Mouse (Mus musculus): ENCODE measurements at regions not wholly inside any gene's neighbourhood (a gene's known extent, or its start where the extent isn't known, plus 50 kb on each side); places are given as distances from the start of the nearest gene placed in this dataset.
A peak's percentile ranks its signal among the peaks of the same experiment; 100 is the strongest.

DNA sequence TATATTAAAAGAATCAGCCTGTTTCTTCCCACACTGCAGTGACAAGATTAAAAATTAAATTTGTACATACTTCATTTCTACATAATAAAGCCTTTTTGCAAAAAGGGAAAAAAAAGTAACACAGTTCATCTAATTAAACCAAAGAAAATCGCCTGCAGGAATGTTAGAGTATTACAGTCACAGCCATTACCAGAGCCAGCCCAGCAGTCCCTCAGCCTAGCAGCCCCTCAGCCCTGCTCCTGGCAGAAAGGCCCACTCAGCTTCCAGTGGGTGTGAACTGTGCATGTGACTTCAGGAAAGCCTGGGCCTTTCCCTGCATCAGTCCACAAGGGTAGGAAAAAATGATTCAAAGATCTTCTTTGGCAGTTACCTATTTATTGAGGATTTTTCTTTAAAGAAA is 256.8 kb upstream of the 3110018I06Rik start:
- 14% methylated on average over 1 of the region's 1 CpGs for WGBS
- no peak for DNase-seq (ENCODE audit: low read depth, low spot score)

DNA sequence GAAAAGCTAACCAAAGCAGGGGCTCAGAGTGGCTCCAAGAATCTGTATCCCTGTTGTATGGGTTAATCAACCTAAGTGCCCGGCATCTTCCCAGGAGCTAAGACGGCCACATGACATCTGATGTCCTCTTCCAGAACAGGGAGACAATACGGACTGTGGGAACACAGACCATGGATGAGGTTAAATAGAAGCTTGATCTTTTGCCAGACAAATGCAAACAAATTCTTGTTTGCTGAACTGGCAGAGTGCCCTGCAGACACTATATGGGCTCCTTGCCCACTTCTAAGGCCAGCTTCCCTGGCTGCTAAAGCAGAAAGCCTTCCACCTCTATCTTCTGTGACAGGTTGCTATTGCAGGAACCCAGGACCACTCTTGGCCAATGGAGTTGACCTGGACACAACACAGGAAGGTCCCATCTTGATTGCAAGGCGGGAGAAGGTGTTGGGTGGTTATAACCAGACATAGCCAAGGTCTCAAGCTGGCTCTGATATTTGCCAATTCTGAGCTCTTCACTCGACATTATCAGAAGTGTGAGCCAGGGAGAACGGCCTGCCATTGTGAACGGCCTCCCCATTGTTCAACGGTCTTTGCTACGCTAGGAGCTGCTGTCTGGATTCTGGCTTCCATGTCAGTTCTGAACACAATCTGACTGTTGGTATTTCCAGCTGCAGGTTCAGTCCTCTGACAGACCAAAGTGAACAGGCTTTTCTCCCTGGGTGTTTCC is 237.5 kb upstream of the 3110018I06Rik start:
- 26% methylated on average over 9 of the region's 9 CpGs for WGBS
- peak; percentile 35 for DNase-seq (ENCODE audit: low read depth, low spot score)

DNA sequence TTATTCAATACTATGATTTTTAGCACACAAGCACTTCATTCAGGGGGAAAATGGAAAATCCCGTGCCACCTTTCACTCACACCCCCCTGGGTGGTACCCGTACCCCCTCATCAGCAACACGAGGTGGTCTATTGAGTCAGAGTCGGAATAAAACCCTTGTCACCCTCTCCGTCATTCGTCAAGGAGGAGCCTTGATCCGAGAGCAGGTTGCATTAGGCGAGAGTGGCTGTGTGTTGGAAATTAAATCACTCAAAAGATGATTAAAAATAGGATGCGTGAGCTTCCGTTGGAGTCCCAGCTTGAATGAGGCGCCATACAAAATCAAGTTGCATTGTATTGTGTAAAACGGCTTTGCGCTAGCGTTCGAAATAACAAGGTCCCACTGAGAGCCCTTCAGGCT is 236.5 kb upstream of the 3110018I06Rik start:
- DNase-seq (ENCODE audit: low read depth, low spot score), result no peak
- WGBS, result 84% methylated on average over 15 of the region's 15 CpGs

DNA sequence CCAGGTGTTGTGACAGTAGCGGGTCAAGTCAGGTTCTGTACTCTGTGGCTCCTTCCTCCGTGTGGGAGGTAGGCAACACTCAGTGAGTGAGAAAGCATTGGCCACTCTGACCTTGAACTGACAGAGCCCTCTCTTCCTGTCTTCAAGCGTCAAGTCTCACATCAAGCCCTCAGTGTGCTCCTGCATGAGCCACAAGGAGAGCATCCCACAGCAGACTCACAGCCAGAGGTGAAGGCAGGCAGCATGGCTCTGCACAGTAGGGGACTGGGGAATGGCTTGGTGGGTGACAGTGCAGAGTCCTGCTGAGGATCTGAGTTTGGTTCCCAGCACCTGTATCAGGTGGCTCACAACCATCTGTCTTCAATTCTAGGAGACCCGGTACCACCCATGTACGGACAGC is 226.4 kb upstream of the 3110018I06Rik start:
- 82% methylated on average over 5 of the region's 5 CpGs for WGBS
- DNase-seq (ENCODE audit: low read depth, low spot score), result no peak

DNA sequence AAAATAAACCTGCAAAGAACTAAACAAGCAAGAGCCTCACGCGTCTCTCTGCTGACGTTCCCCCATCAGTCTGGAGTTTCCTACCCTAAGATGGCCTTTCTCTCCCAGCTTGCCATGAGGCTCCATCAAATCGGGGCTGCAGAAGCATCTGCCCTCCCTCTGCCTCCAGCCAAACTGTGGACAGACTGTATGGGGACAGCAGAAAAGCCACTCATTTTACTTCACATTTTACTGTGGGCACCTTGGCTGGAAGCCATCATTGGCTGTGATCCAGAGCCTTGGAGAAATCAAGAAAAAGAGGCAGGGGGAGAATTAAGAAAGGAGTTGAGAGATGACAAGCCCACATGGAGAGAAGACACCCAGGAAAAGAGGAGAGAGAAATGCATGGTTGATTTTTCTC is 225.9 kb upstream of the 3110018I06Rik start:
- no peak for DNase-seq (ENCODE audit: low read depth, low spot score)
- 74% methylated on average over 4 of the region's 4 CpGs for WGBS

DNA sequence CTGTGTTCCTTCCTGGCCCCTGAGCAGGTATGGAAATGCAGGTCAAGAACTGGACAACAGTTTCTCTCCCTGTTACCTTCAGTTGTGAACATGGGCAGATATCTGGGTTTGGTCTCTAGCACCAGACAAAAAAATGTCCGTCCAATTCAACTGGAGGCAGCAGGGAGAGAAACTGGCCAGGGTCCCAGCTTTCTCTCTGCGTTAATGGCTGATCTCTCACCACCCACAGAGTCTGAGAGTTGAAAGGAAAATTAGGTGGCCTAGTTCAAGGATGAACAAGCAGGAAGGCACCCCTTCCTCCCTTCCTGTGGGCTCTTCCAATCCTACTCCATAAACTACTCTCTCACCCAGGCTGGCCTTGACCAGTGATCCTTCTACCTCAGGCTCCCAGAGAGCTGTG is 221.7 kb upstream of the 3110018I06Rik start:
- WGBS, result 57% methylated on average over 2 of the region's 2 CpGs
- DNase-seq (ENCODE audit: low read depth, low spot score), result no peak

DNA sequence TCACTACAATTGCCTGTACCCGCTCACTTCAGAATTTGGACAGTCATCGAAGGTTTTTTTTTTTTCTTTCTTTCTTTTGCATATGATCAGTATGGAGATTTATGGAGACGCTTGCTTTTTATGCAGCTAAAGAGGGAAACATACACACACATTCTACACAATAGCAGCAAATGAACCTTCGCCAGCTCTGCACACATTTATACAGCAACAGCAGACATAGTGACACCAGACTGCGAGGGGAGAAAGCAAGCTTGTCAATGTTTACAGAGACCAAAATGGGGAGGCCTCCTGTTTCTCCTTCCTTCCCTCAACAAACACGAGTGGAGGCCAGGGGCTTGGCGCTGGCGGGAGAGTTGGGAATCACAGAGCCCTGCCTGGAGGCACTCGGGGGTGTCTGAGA is 202.8 kb upstream of the 3110018I06Rik start:
- no peak for DNase-seq (ENCODE audit: low read depth, low spot score)
- 57% methylated on average over 9 of the region's 9 CpGs for WGBS

DNA sequence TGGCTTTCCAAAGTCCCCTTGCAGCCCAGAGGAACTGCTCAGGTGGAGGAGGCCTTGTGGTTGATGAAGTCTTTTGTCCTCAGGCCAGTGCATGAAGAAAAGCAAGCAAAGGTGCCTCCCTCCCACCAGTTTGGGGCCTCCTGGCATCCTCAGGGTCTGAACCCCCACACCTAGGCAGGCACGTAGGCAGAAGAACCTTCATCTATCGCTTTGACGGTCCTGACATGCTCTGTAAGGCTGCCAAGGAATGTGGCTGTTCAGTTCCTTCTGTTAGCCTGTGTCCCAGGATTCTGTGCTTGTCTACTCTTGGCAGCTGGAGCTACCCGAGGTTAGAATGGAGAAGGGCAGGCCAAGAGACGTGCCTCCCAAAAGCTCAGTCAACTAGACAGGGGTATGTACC is 197.1 kb upstream of the 3110018I06Rik start:
- WGBS, result 84% methylated on average over 5 of the region's 5 CpGs
- no peak for DNase-seq (ENCODE audit: low read depth, low spot score)

DNA sequence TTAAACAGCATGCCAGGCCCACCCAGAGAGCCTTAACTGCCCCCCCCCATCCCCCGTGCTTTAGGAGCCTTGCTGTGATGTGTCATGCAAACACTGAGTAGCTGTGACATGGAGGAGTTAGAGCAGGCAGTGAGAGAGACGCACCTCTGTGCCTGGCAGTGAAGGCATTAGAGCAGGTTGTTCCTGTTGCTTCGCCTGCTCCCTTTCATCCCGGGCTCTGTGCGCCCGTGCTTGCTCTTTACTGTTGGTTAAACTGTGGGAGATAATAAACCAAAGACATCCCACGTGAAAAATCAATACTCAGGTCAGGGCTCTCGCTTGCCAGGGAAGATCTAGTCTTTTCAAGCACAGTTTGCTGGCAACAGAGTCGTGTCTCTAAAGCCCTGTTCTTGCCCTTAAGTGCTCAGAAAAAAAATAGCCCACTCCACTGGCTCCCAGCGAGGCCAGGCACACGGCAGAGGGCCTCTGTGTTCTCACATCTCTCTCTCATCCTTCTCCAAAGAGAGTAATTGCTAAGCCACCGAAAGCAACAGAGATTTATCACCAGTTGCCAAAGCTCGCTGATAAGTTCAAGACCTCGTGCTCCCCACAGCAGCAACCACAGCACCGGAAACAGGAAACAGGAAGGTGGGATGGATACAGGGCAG is 181.2 kb upstream of the 3110018I06Rik start:
- WGBS, result 20% methylated on average over 15 of the region's 15 CpGs
- no peak for DNase-seq (ENCODE audit: low read depth, low spot score)

DNA sequence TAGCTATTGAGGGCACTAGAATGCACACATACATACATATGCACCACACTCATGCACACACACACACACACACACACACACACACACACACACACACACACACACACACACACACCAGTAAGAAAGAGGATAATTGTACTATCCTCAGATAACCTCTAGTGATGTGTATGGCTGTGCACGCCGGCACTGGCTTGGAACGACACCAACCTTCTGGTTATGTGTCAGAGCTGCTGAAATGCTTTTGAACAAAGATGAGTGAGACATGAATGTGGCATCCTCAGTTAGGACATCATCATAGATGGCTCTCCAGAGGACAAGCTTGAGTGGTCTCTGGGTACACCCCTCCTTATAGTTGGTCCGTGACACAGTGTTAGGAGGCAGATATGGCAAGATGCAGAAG is 173.0 kb upstream of the 3110018I06Rik start:
- 96% methylated on average over 4 of the region's 4 CpGs for WGBS
- no peak for DNase-seq (ENCODE audit: low read depth, low spot score)

DNA sequence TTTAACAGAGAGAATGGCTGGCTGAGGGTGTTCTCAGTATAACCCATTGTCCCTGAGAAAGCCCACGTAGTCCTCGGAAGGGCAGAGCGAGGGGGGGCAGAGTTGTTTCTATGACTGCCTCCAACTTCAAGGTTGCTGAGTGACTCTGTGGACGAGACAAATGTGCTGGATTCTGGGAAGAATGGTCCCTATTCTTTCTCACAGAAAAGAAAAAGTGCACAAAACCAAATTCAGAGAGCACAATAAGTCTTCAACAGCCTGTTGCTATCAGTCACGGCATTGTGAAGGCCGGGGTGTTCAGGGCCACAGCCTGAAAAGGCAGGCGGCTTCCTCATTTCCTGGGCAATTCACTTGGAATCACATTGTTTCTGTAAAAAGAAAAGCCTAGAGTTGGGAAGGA is 165.6 kb upstream of the 3110018I06Rik start:
- no peak for DNase-seq (ENCODE audit: low read depth, low spot score)
- WGBS, result 80% methylated on average over 7 of the region's 7 CpGs

DNA sequence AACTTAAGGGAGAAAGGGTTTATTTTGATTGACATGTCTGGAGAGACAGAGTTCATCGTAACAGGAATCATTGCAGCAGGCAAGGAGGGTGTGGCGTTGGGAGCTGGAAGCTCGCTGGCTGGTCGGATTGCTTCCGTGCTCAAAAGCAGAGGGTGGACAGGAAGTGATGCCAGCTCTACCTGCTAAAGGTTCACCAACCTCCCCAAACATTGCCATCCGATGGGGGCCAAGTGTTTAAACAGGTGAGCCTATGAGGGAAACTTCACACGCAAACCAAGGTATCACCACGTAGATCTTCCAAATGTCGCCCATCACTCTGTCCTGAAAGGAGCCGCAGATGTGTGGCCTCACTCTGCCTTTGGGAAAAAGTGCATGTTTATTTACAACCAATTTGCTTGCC is 162.3 kb upstream of the 3110018I06Rik start:
- WGBS, result 93% methylated on average over 10 of the region's 10 CpGs
- DNase-seq (ENCODE audit: low read depth, low spot score), result no peak

DNA sequence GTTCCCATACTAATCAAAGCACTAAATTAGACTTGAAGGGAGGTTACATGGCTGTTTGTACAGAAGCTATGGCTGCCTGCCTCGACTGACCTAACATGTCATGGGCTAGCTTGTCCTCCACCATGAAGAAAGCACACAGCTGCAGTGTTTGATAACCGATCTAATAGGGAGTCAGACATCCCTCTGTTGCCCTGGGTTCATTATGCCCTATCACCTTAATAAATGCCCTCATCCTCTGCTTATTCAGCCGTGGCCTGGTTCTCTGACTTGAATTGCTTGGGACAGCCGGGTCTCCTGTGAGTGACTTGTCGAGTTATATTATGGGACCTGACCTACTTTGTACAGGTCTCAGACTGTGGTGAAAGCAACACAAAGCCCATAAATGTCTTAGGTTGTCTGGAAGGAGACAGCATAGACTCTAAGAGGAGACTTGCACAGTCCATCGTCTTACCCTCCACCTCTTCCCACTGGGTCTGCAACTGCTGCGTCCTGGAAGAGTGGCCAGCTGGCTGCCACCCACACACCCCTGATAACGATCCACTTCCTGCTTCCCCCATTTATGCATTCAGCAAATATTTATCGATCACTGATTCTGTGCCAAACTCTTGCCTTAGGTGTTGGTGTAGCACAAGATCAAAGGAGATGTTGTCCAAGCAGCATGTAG is 161.2 kb upstream of the 3110018I06Rik start:
- DNase-seq (ENCODE audit: low read depth, low spot score), result no peak
- 38% methylated on average over 9 of the region's 9 CpGs for WGBS

DNA sequence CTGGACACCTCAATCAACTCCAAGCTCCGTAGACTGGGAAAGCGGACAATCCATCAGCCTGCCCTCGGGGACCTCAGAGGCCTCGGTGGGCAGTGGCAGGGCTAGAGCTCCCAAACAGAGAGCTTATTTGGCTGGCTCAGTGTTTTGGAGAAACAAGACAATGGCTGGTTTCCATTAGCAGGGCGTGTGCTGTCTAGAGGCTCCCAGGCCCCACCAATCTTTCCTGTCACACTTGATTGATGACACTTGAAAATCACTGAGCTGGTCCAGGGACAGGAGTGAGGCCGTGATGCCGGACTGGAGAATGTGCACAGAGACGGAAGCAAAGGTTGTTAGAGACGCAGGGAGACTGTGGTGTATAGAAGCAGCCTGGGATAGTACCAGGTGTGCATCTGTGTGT is 159.4 kb upstream of the 3110018I06Rik start:
- no peak for DNase-seq (ENCODE audit: low read depth, low spot score)
- WGBS, result 55% methylated on average over 9 of the region's 9 CpGs

DNA sequence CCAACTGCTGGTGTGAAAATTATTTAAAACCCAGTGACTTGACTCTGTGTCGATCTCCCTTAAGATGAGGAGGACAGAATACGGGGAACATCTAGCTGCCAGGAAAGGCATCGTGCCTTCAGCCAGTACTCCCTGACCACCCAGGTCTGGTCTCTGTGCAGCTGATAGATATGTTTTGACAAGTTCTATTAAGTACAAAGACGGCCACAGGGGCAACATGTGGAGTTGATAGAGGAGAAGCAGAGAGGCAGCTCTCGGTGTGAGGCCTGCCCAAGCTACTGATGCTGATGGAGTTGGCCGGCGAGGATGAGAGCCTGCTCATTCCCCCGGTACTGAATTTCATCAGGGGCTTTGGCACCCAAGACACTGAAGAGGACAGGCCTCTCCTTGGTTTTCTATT is 154.1 kb upstream of the 3110018I06Rik start:
- WGBS, result 88% methylated on average over 8 of the region's 8 CpGs
- DNase-seq (ENCODE audit: low read depth, low spot score), result no peak

DNA sequence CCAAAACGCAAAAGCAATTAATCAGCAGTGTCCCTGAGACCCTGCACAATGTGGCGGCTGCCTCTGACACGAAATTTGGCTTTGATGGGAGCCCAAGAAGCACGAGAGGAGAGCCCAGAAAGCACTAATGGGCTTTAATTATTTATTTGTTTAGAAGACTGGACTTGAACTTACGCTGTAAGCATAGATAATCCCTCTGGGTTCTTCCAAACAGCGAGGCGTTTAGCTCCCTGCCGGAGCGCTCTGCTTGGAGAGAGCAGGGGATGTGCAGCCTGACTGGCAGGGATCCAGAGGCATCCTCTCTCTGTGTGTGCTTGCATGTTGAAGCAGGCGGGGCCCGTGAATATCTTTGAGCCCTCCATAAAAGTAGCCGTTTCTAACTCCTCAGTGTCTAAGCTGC is 153.3 kb upstream of the 3110018I06Rik start:
- no peak for DNase-seq (ENCODE audit: low read depth, low spot score)
- WGBS, result 36% methylated on average over 12 of the region's 12 CpGs

DNA sequence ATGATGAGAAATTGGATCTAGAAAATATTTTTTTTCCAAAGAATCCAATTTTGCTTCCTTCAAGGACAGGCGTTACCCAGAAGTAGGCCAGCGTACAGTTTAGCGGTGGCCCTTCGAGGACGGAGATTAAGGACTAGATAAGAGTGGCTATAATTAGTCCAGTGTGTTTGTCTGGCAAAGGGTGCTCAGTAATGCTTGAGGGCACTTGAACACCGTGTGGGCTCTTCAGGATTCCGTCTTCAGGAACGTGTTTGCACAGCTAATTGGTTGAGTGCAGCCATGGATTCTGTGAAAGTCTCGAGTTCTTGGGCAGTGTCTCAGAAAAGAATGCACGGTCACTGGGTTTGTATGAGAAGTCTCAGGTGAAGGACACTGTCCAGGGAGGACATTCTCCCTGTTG is 149.7 kb upstream of the 3110018I06Rik start:
- DNase-seq (ENCODE audit: low read depth, low spot score), result no peak
- 58% methylated on average over 10 of the region's 10 CpGs for WGBS

DNA sequence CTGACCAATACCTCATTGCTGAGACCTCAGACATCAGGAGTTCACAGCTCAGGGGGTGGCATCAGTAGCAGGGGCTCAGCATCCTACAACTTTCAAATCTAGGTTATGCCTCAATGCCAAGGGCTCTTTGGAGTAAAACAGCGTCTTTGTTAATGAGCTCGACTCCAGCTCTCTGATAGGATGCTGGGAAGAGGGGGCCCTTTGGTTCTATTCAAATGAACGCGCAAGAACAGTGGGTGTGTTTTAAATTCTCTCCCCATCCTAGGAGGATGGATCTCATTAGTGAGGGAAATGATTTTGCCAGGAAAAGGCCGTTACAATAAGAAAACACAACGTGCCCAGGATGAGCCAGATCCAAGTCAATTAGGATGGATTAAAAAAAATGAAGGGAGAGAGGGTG is 132.2 kb upstream of the 3110018I06Rik start:
- 73% methylated on average over 6 of the region's 6 CpGs for WGBS
- no peak for DNase-seq (ENCODE audit: low read depth, low spot score)

DNA sequence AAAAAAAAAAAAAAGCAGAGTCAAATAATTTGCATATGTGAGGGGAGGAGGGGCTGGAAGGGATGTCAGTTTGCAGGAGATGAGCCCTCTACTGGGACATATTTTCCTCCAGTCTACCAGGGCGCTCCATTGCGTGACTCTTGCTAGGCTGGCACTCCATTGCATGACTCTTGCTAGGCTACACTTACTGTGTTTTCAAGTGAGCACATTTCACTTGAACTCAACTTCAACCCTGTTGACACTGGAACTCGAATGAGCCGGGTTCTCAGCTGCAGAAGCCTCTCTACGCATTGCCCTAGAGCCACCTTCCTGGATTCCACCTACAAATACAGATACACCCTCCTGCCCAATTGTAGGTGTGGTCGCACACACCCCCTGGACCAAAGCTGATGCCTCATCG is 131.5 kb upstream of the 3110018I06Rik start:
- DNase-seq (ENCODE audit: low read depth, low spot score), result no peak
- WGBS, result 84% methylated on average over 7 of the region's 7 CpGs

DNA sequence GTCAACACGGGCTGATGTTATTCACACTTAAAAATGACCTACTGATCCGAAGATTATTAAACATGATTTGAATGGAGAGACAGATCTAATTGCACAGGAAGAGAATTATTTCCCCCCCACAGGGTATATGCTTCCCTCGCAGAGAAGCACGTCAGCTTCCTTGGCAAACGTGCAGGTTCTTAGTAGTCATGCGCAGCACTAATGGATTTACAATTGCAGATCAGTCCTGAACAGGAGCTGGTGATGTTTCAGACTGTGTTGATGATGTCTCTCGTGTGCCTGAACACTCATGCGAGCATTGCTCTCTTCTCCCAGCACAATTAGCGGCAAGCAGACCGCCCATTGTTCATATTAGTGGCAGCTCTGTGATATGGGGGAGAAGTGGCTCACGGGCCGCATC is 127.9 kb upstream of the 3110018I06Rik start:
- WGBS, result 87% methylated on average over 12 of the region's 12 CpGs

DNA sequence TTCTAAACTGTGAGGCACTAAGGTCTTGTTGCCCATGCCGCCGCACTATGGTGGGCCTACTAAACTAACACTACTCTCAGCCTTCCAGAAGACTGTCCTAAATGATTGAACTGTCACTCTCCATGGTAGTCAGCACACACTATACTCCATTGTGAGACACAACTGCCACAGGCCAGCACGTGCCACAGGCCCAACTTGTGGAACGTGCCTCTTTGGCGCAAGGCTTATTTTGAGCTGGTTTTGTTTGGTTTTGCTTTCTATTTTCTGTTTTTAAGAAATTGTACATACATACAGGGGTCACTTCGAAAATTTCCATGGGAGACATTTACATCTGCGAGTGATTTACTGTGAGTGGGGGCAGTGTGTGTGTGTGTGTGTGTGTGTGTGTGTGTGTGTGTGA is 126.8 kb upstream of the 3110018I06Rik start:
- no peak for DNase-seq (ENCODE audit: low read depth, low spot score)
- 92% methylated on average over 7 of the region's 7 CpGs for WGBS

More for the DNA sequence above, 127.9 kb upstream of the 3110018I06Rik start:
- no peak for DNase-seq (ENCODE audit: low read depth, low spot score)

All from large intestine, adult 2 months (tissue).